20 mouse cellular contexts compared by ENCODE assay signal in genomic region chr6:121457381-121457780, GRCm38 (mm10). TPM values are rescaled to one million over a fixed set of nuclear protein-coding genes. Genes with fewer than 3 reads are reported as not detected.
"Had no signal": no experiment of that assay in that cellular context is flagged by ENCODE, and none has a peak within 500 bp of the region (broad histone marks: within the 10 kb centered on the region; RNA-seq: fewer than 3 reads in every experiment).

No protein-coding gene starts in this region.

- DNase-seq: kidney, adult 9 months; kidney, postnatal 36 days; layer of hippocampus, adult 9-11 months; layer of hippocampus, postnatal 36 days; lung, embryonic 14.5 days; lung, postnatal 10 days; lung, postnatal 4 days; retina, postnatal 1 day; right cerebral cortex, postnatal 4 days; spleen, adult 18-20 months; thymus, adult 18-20 months; thymus, postnatal 14 days had no signal

- H3K4me2 ChIP-seq: limb, embryonic 15.5 days; liver, embryonic 12.5 days; lung, embryonic 14.5 days; midbrain, embryonic 12.5 days had no signal

- H3K4me3 ChIP-seq: limb, embryonic 15.5 days; liver, embryonic 12.5 days; megakaryocyte, embryonic 14.5 days; midbrain, embryonic 12.5 days had no signal

- ATAC-seq: liver, embryonic 12.5 days had no signal

- H3K9ac ChIP-seq: limb, embryonic 15.5 days; liver, embryonic 12.5 days; lung, embryonic 14.5 days; midbrain, embryonic 12.5 days had no signal

- H3K36me3 ChIP-seq: limb, embryonic 15.5 days; liver, embryonic 12.5 days; midbrain, embryonic 12.5 days had no signal

- H3K9me3 ChIP-seq: limb, embryonic 15.5 days; liver, embryonic 12.5 days; megakaryocyte, embryonic 14.5 days; midbrain, embryonic 12.5 days had no signal

- H3K27ac ChIP-seq: kidney, postnatal 0 days; limb, embryonic 15.5 days; liver, embryonic 12.5 days; midbrain, embryonic 12.5 days had no signal

- H3K4me1 ChIP-seq: liver, embryonic 12.5 days; megakaryocyte, embryonic 14.5 days had no signal

RNA-seq across cellular contexts. Expression of gene Iqsec3, which starts 16.1 kb away (rescaled TPM):
- total RNA-seq: monocyte, adult 5-6 weeks; neutrophil, adult 5-6 weeks had no signal
- polyA plus RNA-seq: liver, embryonic 12.5 days; liver, embryonic 16.5 days; lung, embryonic 14.5 days had no signal
